Mouse (Mus musculus): ENCODE data around the gene Msi2. TPM values are rescaled to one million over a fixed set of nuclear protein-coding genes. Genes with fewer than 3 reads are reported as not detected.

Gene Msi2
- total RNA-seq, 1 experiment from 2014 or later = 151 TPM

DNA sequence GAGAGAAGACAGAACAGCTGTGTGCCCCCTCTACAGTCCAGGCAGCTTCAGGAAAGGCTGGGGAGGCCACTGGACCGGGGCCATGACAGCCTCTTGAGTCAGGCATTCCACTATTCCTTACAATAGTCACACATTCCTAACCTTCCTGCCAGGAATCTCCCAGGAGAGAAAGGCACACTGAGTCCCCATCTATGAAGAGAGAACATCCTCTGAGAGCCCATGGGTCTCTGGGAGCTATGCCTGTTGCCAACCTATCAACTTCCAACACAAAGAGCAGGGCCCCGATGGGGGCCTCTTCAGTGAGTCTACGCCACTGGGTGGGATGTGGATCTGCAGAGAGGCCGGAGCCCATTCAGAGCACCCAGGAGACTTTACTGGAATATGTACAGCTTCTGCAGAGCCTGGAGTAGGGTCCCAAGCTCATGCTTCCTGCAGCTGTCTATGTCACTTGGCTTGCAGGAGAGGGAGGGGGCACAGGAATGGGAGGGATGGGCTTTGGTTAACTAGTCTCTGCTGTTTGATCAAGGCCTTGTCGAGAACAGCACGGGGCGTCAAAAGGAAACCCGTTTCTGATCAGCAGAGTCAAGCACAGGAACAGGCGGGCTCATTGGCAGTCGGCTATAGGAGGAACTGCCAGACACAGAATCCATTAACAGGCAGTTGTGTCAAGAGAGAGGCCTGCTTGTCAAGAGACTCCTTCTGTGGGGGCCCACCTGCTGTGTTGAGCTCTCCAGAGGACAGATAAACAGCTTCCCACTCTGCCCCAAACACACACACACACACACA, 193.3 kb downstream of the Msi2 start:
- peak; percentile 28; the same call in 1 of the 2 replicates for ATAC-seq (replicated peaks; ENCODE audit: low read depth, poor library complexity, severe bottlenecking)

DNA sequence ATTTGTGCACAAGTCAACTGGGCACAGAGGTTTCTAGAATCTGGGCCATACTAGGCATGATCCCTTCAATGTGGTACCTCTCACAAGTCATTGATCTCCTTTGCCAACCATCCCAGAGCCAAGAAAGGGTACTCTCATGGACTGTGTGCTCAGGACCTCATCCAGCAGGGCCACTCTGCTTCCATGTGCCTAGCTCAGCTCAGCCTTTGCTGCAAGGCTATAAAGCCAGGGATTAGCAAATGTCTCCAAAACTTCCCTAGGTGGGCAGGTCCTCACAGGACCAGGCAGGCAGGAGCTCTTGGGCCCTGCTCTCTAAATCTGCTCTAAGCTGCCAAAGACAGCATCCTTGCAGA, 193.9 kb downstream of the Msi2 start:
- ATAC-seq (replicated peaks; ENCODE audit: low read depth, poor library complexity, severe bottlenecking) = no peak

GRCm38 (mm10) chr11:88523921-88524320, 194.4 kb downstream of the Msi2 start:
- ATAC-seq (replicated peaks; ENCODE audit: low read depth, poor library complexity, severe bottlenecking) = 0 out of 2 replicates have a peak, but pooled peaks have one; percentile 26

DNA sequence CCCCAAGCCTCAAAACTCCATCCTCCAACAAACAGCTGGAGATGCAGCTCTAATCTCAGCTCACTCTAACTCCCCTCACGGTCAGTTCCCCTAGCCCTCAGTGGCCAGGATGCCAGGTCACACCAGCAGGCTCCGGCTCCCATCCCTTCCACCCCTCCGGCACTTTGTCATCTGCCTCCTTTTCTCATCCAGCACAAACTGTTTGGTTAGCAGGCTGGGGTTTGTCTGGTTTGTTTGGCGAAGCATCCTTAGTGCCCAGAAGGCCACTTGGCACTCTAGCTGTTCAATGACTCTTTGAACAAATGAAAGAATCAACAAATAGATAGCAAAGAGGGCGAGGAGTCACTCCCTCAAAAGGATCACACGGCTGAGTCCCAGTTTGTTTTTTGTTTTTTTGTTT, 194.8 kb downstream of the Msi2 start:
- ATAC-seq (replicated peaks; ENCODE audit: low read depth, poor library complexity, severe bottlenecking) = no peak

- ATAC-seq (replicated peaks; ENCODE audit: low read depth, poor library complexity, severe bottlenecking) = no peak
Observed at GRCm38 (mm10) chr11:88522114-88522513, 196.2 kb downstream of the Msi2 start.

DNA sequence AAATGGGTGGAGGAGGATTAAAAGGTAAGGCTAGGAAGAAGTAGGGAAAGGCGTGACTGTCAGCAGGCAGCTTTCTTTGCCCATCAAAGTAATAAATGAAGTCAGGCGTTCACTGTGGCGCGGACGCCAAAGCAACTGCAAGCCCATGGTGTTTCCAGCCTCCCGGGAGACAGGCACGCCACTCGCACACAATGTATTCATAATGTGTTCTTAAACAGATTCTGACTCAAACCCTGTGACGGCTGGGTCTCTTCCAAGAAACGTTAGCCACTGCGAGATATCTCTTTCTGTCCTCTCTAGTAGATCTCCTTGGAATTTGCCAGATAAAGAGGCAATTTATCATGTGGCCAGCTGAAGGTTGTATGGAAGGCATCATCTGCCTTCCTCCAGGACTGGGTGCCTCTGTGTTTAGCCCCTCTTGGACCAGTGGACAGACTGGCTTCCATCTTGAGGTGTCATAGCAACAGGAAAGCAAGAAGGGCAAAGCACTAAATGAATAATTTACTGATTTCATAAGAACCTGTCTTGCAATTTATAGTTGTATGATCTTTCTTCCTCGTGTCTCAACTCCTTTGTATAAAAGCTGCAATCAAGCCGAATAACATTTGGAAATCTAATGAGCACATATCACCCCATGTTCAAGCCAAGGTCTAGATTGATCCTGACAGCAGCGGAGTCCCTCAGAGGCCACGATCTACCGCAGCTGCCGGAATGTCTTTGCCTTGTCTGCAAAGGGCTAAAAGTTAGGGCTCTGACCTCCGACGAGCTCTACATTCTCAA, 197.2 kb downstream of the Msi2 start:
- ATAC-seq (replicated peaks; ENCODE audit: low read depth, poor library complexity, severe bottlenecking) = no peak

GRCm38 (mm10) chr11:88518361-88518760, 200.0 kb downstream of the Msi2 start:
- no peak for ATAC-seq (replicated peaks; ENCODE audit: low read depth, poor library complexity, severe bottlenecking)

DNA sequence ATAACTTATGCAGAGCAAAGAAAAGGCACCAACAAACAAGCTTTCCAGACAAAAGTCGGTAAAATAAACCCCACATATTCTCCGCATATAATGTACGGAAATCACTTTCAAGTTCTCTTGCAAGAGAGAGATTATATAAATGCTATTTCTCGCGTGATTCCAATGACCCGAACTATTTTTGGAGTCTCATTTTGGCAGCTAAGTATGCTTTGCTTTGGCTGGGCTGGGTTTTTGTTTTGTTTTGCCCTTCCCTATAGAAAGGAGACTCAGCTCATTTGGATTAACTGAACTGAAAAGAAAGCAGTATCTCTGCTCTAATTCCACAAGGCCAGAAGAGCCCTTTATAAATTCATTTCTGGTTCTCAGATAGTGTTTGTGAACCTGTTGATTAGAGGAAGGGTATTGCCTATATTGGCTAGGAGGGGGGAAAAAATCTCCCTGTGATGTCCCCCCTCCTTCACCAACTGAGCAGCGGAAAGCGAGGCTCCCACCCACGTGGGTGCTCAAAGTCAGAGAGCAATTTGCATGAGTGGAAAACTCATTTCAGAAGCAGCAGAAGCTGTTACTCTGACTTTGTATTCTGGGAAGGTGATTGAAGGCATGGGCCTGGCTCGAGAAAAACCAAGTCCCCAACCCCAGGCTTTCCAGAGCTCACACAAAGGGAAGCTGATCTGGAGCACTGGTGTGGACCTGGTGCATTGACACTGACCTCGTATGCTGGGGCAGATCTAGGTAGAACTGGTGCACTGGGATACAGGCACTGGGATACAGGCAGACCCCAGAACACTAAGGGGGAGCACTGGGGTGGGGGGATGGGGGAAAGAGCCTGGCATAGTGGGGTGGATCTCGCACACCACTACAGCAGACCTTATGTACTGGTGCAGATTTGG, 201.5 kb downstream of the Msi2 start:
- ATAC-seq (replicated peaks; ENCODE audit: low read depth, poor library complexity, severe bottlenecking) = no peak

GRCm38 (mm10) chr11:88515736-88516583, 202.4 kb downstream of the Msi2 start:
- no peak for ATAC-seq (replicated peaks; ENCODE audit: low read depth, poor library complexity, severe bottlenecking)

DNA sequence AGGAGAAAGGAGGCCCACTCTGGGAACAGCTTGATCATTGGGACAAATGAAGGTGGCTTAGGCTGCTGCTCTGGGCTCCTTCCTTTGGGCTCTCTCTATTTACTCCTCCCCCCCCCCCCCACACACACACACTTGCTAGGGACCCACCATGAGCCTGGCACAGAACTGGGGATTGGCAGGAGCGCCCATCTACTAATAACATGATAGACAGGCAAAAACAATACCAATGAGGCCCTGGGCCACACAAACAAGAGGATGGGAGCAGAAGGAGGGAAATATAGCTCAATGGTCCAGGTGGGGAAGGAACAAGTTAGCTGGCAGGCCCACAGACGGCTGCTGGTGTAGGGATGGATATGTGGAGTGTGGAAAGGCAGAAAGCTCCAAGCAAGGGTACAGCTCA, 203.0 kb downstream of the Msi2 start:
- no peak for ATAC-seq (replicated peaks; ENCODE audit: low read depth, poor library complexity, severe bottlenecking)

GRCm38 (mm10) chr11:88514151-88514926, 204.0 kb downstream of the Msi2 start:
- no peak for ATAC-seq (replicated peaks; ENCODE audit: low read depth, poor library complexity, severe bottlenecking)

DNA sequence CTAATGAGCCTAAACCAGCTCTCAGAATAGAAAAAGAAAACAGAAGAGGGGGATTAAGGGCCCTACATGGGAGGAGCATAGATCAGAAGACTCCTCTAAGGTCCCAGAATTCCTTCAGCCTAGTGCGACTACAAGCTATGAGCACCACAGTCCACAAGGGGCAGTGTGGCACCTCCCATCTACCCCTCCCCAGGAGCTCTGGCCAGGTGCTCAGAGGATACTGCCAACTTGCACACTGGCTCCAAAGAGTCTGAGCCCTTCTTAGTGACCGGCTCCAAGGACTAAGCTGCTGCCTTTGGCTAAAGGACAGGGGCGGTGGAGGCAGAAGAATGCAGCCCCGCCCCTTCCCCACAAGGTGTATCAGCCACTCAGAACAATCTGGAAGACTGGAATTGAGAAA, 205.7 kb downstream of the Msi2 start:
- peak; percentile 70; the same call in 1 of the 2 replicates for ATAC-seq (replicated peaks; ENCODE audit: low read depth, poor library complexity, severe bottlenecking)

GRCm38 (mm10) chr11:88510282-88510850, 207.9 kb downstream of the Msi2 start:
- 0 out of 2 replicates have a peak, but pooled peaks have one; percentile 10 for ATAC-seq (replicated peaks; ENCODE audit: low read depth, poor library complexity, severe bottlenecking)

- no peak for ATAC-seq (replicated peaks; ENCODE audit: low read depth, poor library complexity, severe bottlenecking)
Observed at GRCm38 (mm10) chr11:88509464-88509863, 208.8 kb downstream of the Msi2 start.

DNA sequence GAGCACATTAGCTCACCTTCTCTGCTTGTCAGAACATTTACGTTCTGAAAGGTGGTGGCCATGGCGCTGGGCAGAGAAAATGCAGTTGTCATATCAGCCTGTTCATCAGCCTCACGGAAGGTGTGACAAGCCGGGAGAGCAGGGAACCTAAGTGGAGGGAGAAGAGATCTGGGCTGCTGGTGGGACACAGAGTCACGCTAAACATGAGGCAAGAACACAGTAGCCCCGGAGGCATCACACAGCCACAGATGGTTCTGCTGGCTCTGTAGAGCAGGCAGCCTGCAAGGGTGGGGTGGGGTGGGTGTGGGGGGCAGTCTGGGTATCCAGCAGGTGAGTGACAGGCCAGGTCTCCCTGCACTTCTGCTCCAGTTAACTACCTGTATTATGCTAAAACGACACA, 210.2 kb downstream of the Msi2 start:
- no peak for ATAC-seq (replicated peaks; ENCODE audit: low read depth, poor library complexity, severe bottlenecking)

DNA sequence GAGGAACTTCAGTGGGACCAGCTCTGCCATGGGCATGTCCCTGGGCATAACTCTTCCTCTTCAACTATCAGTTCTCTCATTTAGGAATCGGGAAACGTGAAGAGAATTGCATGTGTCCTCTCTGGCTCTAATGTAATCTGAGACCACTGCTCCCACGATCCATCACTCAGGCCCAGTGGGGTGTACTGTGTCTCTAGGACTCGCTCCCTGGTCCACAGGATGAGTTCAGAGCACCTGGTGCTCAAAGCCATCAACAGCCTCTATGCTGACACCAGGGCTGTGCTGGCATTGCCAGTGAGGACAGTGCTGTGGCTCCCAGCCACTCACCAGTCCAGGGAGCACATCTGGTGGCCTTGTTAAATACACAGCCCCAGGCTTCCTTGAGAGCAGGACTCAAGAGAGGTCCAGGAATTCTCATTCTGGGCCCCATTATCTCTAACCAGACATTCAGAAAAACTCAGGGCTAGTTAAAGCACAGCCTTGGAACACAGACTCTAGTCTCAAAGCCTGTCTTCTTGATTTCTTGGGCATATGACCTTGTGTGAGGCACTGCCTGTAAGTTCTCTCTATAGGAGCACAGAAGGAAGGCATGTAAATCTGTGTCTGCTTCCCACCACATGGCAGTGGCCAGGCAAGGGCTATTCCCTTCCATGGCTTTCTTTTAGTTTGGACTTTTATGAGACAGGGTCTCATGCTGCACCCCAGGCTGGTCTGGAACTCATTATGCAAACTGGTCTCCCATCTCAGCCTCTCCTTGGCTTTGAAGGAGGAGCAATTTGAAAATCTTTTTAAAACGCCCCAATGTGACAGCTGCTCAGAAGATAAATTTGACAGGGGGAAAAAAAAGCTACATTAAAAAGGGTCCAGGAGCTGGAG, 211.5 kb downstream of the Msi2 start:
- no peak for ATAC-seq (replicated peaks; ENCODE audit: low read depth, poor library complexity, severe bottlenecking)

DNA sequence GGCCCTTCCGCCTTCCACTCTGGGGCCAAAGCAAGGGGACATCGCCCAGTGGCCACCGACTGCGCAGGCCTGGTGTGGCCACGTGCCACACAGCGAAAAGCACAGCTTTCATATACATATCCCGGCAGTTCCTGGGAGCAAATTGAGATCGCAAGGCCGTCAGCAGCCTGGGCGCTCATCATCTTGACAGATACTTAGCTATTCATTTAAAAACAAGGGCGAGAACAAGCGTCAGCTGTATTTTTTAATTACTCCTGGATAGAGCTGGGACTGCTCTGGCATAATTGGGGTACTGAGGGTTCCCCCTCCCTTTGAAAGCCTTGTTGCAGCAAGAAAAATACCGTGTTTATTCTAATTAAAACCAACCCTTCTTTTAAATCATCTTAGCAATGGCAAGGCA, 212.2 kb downstream of the Msi2 start:
- no peak for ATAC-seq (replicated peaks; ENCODE audit: low read depth, poor library complexity, severe bottlenecking)

- no peak for ATAC-seq (replicated peaks; ENCODE audit: low read depth, poor library complexity, severe bottlenecking)
Observed at GRCm38 (mm10) chr11:88502566-88502965, 215.7 kb downstream of the Msi2 start.
